Mouse (Mus musculus) ES-E14 (cell line): ENCODE measurements at regions not wholly inside any gene's neighbourhood (a gene's known extent, or its start where the extent isn't known, plus 50 kb on each side); places are given as distances from the start of the nearest gene placed in this dataset.

ENCODE experiments used
- CHD2 ChIP-seq: IDR thresholded peaks from 2 replicates; pipeline ENCODE4 v1.6.1; 2014; ENCODE audit warnings: mild to moderate bottlenecking, low read depth, low read length, inconsistent platforms
- HCFC1 ChIP-seq: IDR thresholded peaks from 2 replicates; pipeline ENCODE4 v1.6.1; 2012; ENCODE audit warnings: low read length, inconsistent platforms, borderline replicate concordance; ENCODE audit not compliant: insufficient read depth

- TF ChIP-seq CHD2 (no peak), HCFC1 (no peak)
Measured at GRCm38 (mm10) chr13:99750729-99751128, 150.2 kb downstream of the Cartpt start.
